Mouse (Mus musculus) ES-Bruce4 (cell line): ENCODE measurements around the gene Dusp18.

Experiments used
- CTCF ChIP-seq: IDR thresholded peaks from one replicate; pipeline ENCODE4 v1.8.1; 2011; ENCODE audit warnings: low read depth, low read length
- POLR2A ChIP-seq: IDR thresholded peaks from one replicate; pipeline ENCODE4 v1.8.1; 2011; ENCODE audit warnings: low read length; ENCODE audit not compliant: insufficient read depth

DNA sequence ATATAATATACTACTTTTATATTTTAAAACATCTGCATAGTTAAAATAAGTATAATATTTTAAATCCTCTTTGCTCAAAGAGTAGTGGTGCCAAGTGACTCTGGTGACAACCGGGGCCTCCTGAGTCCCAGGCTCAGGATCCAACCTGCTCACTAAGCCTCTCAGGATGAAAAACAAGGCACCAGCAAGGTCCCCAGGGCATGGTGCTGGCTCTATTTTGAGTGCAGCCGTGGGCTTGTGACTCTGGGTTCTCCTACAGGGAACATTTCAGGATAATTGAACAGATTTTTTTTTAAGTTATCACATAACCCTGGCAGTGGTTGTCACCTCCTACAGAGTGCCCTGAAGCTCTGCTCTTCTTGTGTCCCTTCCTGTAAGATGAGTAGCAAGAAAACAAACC is 48.7 kb upstream of the Dusp18 start:
- TF ChIP-seq CTCF: no peak
- no peak for TF ChIP-seq POLR2A
